Mouse (Mus musculus) adrenal gland, adult 8-10 months (tissue): ENCODE measurements around the gene Plpp4. TPM values are rescaled to one million over a fixed set of nuclear protein-coding genes. Genes with fewer than 3 reads are reported as not detected.

Source experiments
- DNase-seq: peaks from one replicate; pipeline ENCODE4 v3.0.0; 2022
- total RNA-seq, 4 experiments: library from RNA; stranded (reverse); gene quantifications; 2 replicates each; pipeline ENCODE4 v1.2.4; 2022

Gene Plpp4
- total RNA-seq, result not detected

- no peak for DNase-seq
Observed at GRCm38 (mm10) chr7:129256621-129257373, at the start of gene Plpp4. Gene Plpp4 (plus strand): TSS chr7:129257031.

DNA sequence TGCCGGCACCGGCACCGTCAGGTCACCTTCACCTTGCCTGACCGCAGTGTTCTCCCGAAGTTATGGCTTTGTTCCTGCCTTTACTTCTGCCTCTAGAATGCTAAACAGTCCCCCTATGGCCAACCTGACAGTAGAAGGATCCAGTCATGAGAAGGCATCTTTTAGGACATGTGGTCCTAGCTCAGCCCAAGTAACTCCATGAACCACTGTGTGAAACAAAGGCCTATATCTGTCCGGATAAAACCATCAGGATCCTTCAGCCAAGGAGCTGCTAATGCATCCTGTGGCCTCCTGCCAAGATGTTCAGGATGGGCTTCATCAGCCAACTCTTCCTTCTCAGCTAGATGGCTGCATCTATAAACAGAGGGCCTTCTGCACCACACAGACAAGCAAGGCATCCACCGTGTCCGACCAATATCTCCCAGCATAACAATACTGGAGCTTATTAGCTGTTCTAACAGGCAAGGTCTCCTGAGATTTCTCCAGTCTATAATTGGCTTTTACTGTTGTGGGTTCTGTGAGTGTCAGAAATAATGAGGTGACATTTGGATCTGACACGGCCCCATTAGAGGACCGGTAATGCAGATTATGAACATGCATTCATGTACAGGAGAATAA, 40.8 kb upstream of the Plpp4 start:
- DNase-seq, result no peak

GRCm38 (mm10) chr7:129216547-129217195, 40.2 kb upstream of the Plpp4 start:
- DNase-seq, result no peak

DNA sequence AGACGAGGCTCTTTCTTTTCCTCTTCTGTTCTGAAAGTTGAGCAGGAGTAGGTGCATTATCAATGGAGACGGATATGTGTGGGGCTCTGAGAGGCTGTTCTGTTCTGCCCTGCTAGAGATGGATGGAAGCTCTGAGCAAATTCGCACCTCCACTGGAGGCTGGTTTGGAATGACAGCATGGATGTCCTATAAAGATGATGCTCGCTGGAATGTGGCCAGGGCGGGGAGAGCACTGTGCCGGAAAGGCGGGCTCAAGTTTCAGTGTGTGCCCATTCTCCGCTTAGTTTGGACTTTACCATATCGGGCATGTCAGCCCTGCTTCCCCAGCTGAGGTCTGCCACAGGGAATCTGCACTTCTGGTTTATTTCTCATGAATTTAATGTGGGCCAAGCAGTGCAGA, 35.9 kb upstream of the Plpp4 start:
- no peak for DNase-seq

DNA sequence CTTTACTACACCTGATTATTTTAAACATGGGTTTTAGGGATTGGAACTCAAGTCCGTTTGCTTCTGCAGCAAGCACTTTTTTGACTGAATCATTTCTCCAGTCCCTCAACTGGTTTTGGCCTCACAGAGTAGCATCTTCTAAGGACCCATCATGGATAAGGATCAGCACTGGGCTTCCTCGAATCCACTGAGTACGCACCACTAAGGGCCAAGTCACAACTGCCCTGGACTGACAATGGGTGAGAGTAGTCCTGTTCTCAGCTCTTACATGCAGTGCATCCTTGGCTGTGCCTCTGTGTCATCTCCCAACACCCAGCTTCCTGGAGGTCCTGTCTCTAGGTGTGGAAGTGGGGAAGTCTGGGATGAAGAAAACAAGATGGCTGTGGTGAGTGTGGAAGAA, 35.2 kb upstream of the Plpp4 start:
- DNase-seq, result no peak

DNA sequence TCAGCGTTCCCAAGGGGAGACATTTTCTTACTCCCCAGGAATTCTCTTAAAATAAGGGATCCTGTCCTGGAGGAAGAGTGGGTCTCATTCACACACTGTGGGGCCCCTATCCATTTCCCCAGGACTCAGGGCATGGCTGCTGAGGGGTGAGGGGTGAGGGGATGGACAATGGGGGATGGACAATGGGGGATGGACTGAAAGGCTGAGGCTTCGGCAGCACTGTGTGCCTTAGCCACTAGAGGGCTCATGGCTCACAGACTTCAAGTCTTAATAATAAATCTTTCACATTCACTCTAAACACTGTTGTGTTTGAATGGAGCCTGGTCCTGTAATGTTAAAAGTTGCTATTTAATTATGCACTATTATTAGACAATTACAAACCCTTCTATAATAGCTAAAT, 21.4 kb upstream of the Plpp4 start:
- no peak for DNase-seq

- DNase-seq, result no peak
Observed at GRCm38 (mm10) chr7:129235995-129236394, 20.8 kb upstream of the Plpp4 start.

DNA sequence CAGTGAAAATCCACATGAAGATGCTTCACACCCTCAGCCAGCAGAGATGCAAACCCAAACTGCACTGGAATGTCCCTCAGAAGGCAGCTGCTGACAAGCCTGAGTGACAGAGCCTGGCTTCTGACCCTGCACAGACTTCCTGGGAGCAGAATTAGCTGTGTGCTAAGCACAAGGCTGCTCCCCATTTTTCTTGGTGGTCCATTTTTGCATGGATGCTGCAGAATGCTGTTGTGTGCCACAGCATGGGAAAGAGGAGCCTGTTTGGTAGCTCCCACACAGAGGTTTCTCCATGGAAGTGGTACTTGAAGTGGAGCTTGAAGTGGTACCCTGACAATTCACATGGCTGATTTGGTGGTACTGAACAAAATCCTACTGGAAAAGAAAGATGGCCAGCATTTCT, 5.8 kb upstream of the Plpp4 start:
- no peak for DNase-seq

DNA sequence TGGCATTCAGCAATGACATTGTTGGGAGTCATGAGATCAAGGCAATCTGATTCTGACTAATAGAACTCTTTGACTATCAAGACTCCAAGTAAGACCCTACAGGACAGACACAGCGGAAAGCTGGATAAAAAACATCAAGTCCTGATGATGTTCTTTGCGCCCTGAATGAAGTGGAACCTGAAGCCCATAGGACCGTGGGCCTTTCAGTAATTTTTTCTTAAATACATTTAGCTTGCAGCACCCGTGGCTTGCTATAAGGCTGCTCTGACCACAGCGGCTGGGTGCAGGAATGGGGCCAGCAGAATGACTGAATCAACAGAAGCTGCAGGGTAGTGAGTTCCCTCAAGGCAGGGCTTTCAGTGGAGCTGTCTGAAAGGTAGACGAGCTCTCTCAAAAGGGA, 3.4 kb upstream of the Plpp4 start:
- no peak for DNase-seq

DNA sequence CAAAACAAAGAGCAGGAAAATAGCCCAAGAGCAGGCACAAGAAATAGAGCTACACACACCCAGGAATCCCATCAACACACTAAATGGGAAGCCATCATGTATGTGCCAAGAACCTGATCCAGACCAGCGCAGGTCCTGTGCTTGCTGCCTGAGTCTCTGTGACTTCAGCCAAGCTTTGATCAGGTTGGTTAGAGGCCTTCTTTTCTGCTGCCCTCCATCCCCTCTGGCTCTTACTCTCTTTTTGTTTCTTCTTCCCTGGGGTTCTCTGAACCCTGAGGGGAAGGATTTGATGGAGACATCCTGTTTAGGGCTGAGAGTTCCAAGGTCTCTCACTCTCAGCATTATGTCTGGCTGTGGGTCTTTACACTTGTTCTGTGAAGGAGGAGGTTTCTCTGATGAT, 2.7 kb upstream of the Plpp4 start:
- no peak for DNase-seq

- DNase-seq, result no peak
Observed at GRCm38 (mm10) chr7:129255406-129255805, 1.4 kb upstream of the Plpp4 start.

GRCm38 (mm10) chr7:129257374-129258018, 665 bp downstream of the Plpp4 start:
- no peak for DNase-seq

GRCm38 (mm10) chr7:129258331-129258730, 1.5 kb downstream of the Plpp4 start:
- no peak for DNase-seq

- DNase-seq, result no peak
Observed at GRCm38 (mm10) chr7:129259195-129259594, 2.4 kb downstream of the Plpp4 start.

DNA sequence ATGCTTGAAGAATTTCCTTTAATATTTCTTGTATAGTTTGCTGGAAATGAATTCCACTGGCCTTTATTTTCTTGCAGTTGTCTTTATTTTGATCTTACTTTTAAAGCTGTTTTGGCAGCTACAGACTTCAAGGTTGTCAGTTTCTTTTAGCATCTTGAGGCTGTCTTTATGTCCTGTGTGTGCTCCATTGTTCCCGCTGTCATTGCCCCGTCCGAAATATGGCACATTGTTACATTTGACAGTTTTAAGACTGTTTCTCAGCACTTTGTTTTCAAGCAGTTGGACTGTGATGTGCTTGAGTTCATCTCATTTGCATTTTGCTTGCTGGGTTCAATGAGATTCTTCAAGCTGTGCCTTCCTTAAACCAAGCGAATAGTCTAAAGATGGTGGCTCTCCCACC, 17.0 kb downstream of the Plpp4 start:
- no peak for DNase-seq

GRCm38 (mm10) chr7:129274726-129275125, 17.9 kb downstream of the Plpp4 start:
- no peak for DNase-seq

DNA sequence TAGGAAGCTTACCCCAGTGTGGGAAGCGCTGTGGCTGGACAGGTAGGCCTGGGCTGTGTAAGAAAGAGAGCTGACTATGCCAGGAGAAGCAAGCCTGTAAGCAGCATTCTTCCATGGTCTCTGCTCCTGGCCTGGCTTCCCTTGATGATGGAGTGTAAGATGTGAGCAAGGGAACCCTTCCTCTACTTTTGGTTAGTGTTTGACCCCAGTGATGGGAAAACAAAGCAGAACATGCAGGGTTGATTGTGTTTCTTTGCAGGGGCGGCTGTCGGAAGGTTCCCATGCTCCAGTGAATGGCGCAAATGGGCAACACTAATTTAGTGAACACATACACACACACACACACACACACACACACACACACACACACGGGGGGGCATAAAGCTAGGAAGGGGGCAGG, 20.9 kb downstream of the Plpp4 start:
- DNase-seq, result no peak

GRCm38 (mm10) chr7:129278801-129279200, 22.0 kb downstream of the Plpp4 start:
- DNase-seq, result no peak

DNA sequence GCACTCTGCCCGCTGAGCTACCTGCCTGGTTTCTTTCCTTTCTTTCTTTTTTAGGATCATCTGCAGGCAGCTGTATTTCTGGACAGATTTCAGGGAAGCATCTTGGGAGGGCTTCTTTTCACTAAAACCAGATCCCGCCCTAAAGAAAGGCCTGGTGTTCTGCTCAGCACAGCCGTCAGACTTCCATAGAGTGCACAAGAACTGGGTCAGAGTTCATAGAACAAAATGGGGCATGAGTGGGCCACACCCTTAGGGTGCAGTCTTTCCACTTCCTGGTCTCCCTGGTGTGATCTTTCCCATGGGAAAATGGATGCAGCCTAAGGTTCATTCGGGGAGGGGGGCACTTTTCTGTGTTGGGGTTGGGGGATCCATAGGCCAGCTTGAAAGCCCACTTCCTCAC, 22.4 kb downstream of the Plpp4 start:
- DNase-seq, result no peak

DNA sequence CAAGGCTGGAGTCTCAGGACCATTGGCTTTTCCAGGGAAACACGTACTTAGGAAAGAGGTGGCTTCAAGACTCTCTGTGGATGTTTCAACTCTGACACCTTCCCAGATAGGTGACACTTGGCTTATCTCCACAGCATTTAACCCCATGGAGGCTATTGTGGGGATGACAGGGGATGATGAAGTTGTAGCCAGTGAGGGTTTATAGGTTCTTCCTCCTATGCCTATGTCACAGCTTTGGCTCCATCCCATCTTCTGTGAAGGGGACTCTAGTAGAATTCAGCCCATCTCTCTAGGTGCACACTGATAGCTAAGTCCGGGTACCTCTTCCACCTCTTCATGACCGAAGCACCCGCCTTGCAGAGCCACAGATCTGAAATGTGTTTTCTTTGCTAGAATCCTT, 25.1 kb downstream of the Plpp4 start:
- no peak for DNase-seq

DNA sequence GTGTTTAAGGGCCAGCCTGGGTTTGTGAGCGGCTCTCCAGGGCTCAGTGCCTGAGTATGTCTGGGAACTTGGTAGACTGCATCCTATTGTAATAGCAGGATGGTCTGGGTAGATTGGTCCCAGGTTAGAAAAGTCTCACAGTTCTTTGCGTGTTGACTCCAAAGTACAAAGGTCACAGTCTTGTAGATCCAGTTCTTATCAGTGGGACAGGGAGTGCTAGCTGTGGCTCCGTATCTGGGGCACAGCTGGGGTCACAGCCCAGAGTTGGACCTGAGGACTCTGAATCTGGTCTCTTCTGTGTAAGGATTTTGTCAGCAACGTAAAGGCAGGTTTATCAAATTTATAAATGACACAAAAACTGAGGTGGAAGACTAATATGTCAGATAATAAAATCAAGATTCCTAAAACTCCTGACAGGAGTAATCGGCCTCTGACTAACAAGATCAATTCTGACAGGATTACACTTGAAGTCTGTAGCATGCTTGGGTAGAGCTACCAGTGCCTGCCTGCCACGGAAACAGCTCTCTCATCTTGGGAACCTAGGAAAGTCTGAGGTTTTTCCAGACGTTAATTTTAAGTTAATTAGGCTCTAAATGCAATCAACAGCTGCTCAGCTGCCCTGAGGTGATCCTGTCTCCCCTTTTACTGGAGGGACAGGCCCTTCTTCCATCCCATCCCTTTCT, 28.5 kb downstream of the Plpp4 start:
- DNase-seq, result no peak

DNA sequence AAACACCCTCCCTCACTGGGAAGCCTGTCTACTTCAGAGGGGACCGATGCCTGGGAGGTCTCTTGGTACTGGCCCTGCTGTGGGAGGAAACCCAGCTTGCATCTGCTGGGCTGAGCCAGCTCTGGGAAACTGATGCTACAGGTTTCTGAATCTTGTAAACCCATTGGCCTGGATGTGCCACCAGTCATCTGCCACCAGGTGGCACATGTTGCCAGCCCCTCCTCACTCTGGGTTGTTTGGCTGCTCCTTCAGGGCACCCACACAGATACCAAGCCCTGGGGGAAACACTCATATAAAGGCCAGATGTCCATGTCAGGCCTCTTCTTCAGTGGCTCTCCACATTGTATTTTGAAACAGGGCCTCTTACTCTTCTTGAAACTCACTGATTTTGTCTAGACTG, 36.4 kb downstream of the Plpp4 start:
- no peak for DNase-seq

DNA sequence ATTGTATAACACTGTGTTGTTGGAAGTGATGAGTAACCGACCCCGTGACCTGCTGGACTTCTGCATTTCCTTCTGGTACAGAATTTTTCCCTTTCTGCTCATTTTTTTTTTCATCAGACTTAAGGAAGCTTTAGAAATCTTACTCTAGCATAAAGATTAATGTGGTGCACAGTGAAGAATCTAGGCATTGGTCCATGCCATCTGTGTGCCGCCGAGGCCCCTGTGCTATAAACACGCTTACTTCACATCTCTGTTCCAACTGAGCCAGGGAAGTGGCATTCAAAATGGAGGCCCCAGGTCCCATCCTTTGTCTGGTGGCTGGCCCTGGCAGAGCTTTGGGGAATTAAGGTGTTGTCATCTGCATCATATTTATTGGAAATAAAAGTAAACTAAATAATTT, 44.8 kb downstream of the Plpp4 start:
- no peak for DNase-seq
